28 mouse cellular contexts compared by ENCODE assay signal in the genomic region with DNA sequence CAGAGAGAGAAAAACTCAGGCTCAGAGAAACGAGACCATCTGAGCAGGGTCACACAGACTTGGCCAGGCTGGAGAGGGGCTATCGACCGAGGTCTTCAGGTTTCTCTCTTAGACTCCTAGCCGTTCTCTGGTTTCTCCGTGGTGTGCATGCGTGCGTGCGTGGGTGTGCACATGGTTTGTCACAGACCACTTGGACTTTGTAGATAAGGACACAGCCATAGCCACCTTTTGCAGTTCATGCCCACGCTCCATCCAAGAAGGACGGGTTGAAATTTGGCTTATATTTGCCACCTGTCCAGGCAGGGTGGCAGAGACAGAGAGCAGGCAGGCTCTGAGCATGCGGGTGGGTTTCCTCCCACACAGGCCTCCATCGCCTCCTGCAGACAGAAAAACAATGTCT. TPM values are rescaled to one million over a fixed set of nuclear protein-coding genes. Genes with fewer than 3 reads are reported as not detected.
DNase-seq lines count a peak whose midpoint lies in the region; ATAC-seq and TF ChIP-seq lines count a peak whose summit lies in the region.
"Had no signal": no experiment of that assay in that cellular context is flagged by ENCODE, and none has a peak within 500 bp of the region (broad histone marks: within the 10 kb centered on the region; RNA-seq: fewer than 3 reads in every experiment).

No protein-coding gene starts in this region.

- H3K27me3 ChIP-seq in heart, embryonic 10.5 days (ENCODE audit: insufficient read depth, poor library complexity, severe bottlenecking) = peaks cover 34% of the 10 kb centered on the region
- H3K27me3 ChIP-seq in heart, adult 2 months (ENCODE audit: control insufficient read depth, insufficient read depth, low read length) = no peaks in the 10 kb centered on the region
- no peaks in the 10 kb centered on the region for H3K27me3 ChIP-seq in lung, embryonic 14.5 days (ENCODE audit: insufficient read depth, low read length)
- H3K27me3 ChIP-seq in lung, postnatal 0 days (replicated peaks; ENCODE audit: insufficient read depth, low read length) = no peaks in the 10 kb centered on the region
- peaks cover 62% of the 10 kb centered on the region for H3K27me3 ChIP-seq in midbrain, embryonic 12.5 days
- no peaks in the 10 kb centered on the region for H3K27me3 ChIP-seq in midbrain, embryonic 15.5 days (replicated peaks)
- no peaks in the 10 kb centered on the region for H3K27me3 ChIP-seq in intestine, embryonic 15.5 days (replicated peaks)
- H3K27me3 ChIP-seq: limb, embryonic 13.5 days had no signal

- no peaks in the 10 kb centered on the region for H3K36me3 ChIP-seq in heart, embryonic 10.5 days
- H3K36me3 ChIP-seq in heart, adult 2 months (ENCODE audit: control insufficient read depth, insufficient read depth, low read length) = no peaks in the 10 kb centered on the region
- no peaks in the 10 kb centered on the region for H3K36me3 ChIP-seq in lung, embryonic 14.5 days (ENCODE audit: insufficient read depth)
- H3K36me3 ChIP-seq in lung, postnatal 0 days (ENCODE audit: insufficient read depth, low read length) = no peaks in the 10 kb centered on the region
- no peaks in the 10 kb centered on the region for H3K36me3 ChIP-seq in midbrain, embryonic 12.5 days
- no peaks in the 10 kb centered on the region for H3K36me3 ChIP-seq in midbrain, embryonic 15.5 days (replicated peaks)
- no peaks in the 10 kb centered on the region for H3K36me3 ChIP-seq in intestine, embryonic 15.5 days
- H3K36me3 ChIP-seq: embryonic facial prominence, embryonic 12.5 days; heart, embryonic 12.5 days; limb, embryonic 13.5 days had no signal

- DNase-seq in heart, embryonic 10.5 days (ENCODE audit: low spot score) = peak; percentile 71
- DNase-seq in heart, adult 2 months = no peak
- DNase-seq in lung, embryonic 14.5 days = no peak
- DNase-seq in lung, postnatal 0 days (ENCODE audit: low spot score) = no peak
- DNase-seq: adrenal gland, postnatal 14 days; cerebellum, adult 11 months; cerebellum, adult 9-10 months; cerebellum, postnatal 36 days; gastrocnemius, postnatal 10 days; heart, postnatal 10 days; kidney, adult 8-10 months; kidney, postnatal 14 days; lung, postnatal 36 days; thymus, adult 2 months; thymus, postnatal 36 days had no signal

- no peak overlapping the region for H3K27ac ChIP-seq in heart, embryonic 10.5 days
- no peak overlapping the region for H3K27ac ChIP-seq in heart, adult 2 months
- peak overlapping the region; percentile 63 for H3K27ac ChIP-seq in lung, embryonic 14.5 days (ENCODE audit: low read depth)
- no peak overlapping the region for H3K27ac ChIP-seq in lung, postnatal 0 days (ENCODE audit: low read length)
- H3K27ac ChIP-seq in midbrain, embryonic 12.5 days (replicated peaks) = peak overlapping the region; percentile 76
- no peak overlapping the region for H3K27ac ChIP-seq in midbrain, embryonic 15.5 days
- no peak overlapping the region for H3K27ac ChIP-seq in intestine, embryonic 15.5 days
- H3K27ac ChIP-seq: embryonic facial prominence, embryonic 12.5 days; hindbrain, postnatal 0 days; limb, embryonic 13.5 days had no signal

- H3K4me2 ChIP-seq in lung, embryonic 14.5 days = no peak overlapping the region
- H3K4me2 ChIP-seq in lung, postnatal 0 days (replicated peaks; ENCODE audit: low read depth, low read length) = no peak overlapping the region
- H3K4me2 ChIP-seq in midbrain, embryonic 12.5 days (replicated peaks) = 0 out of 2 replicates have a peak overlapping the region, but pooled peaks have one; percentile 29
- H3K4me2 ChIP-seq in midbrain, embryonic 15.5 days = no peak overlapping the region
- H3K4me2 ChIP-seq in intestine, embryonic 15.5 days (replicated peaks) = no peak overlapping the region
- H3K4me2 ChIP-seq: embryonic facial prominence, embryonic 12.5 days; heart, embryonic 12.5 days; limb, embryonic 13.5 days; liver, embryonic 11.5 days had no signal

- no peaks in the 10 kb centered on the region for H3K9me3 ChIP-seq in heart, embryonic 10.5 days
- H3K9me3 ChIP-seq in lung, embryonic 14.5 days (ENCODE audit: low read depth, low read length) = no peaks in the 10 kb centered on the region
- H3K9me3 ChIP-seq in lung, postnatal 0 days (ENCODE audit: low read length) = no peaks in the 10 kb centered on the region
- H3K9me3 ChIP-seq in midbrain, embryonic 12.5 days = peaks cover under 1% of the 10 kb centered on the region; the same call in 1 of the 2 replicates
- H3K9me3 ChIP-seq in midbrain, embryonic 15.5 days = no peaks in the 10 kb centered on the region
- no peaks in the 10 kb centered on the region for H3K9me3 ChIP-seq in intestine, embryonic 15.5 days
- H3K9me3 ChIP-seq: embryonic facial prominence, embryonic 12.5 days; heart, embryonic 12.5 days; limb, embryonic 13.5 days had no signal

- intact Hi-C loops in heart, adult 2 months (cut with DNase I) = no loop called here

- H3K4me1 ChIP-seq in heart, embryonic 10.5 days = peaks cover 15% of the 10 kb centered on the region
- no peaks in the 10 kb centered on the region for H3K4me1 ChIP-seq in heart, adult 2 months (ENCODE audit: control insufficient read depth, insufficient read depth, low read length)
- H3K4me1 ChIP-seq in lung, embryonic 14.5 days (ENCODE audit: insufficient read depth) = no peaks in the 10 kb centered on the region
- no peaks in the 10 kb centered on the region for H3K4me1 ChIP-seq in lung, postnatal 0 days (ENCODE audit: insufficient read depth, low read depth, low read length)
- H3K4me1 ChIP-seq in midbrain, embryonic 12.5 days = peaks cover 44% of the 10 kb centered on the region
- H3K4me1 ChIP-seq in midbrain, embryonic 15.5 days = peaks cover 28% of the 10 kb centered on the region
- peaks cover 9% of the 10 kb centered on the region for H3K4me1 ChIP-seq in intestine, embryonic 15.5 days (replicated peaks)

- H3K79me2 ChIP-seq in heart, adult 2 months (replicated peaks; ENCODE audit: control insufficient read depth, insufficient read depth, low read length) = no peaks in the 10 kb centered on the region

- no peak overlapping the region for H3K9ac ChIP-seq in heart, adult 2 months (ENCODE audit: low read depth, low read length)
- H3K9ac ChIP-seq in lung, embryonic 14.5 days = peak overlapping the region; percentile 13; the same call in 1 of the 2 replicates
- H3K9ac ChIP-seq in lung, postnatal 0 days (replicated peaks; ENCODE audit: low read depth) = no peak overlapping the region
- H3K9ac ChIP-seq in midbrain, embryonic 12.5 days (replicated peaks) = no peak overlapping the region
- no peak overlapping the region for H3K9ac ChIP-seq in midbrain, embryonic 15.5 days
- no peak overlapping the region for H3K9ac ChIP-seq in intestine, embryonic 15.5 days
- H3K9ac ChIP-seq: embryonic facial prominence, embryonic 12.5 days; heart, embryonic 12.5 days; limb, embryonic 13.5 days had no signal

- no peak overlapping the region for H3K4me3 ChIP-seq in heart, embryonic 10.5 days
- H3K4me3 ChIP-seq in heart, adult 2 months = no peak overlapping the region
- no peak overlapping the region for H3K4me3 ChIP-seq in lung, embryonic 14.5 days (ENCODE audit: low read depth, low read length)
- H3K4me3 ChIP-seq in lung, postnatal 0 days (ENCODE audit: low read depth, low read length) = no peak overlapping the region
- H3K4me3 ChIP-seq in midbrain, embryonic 12.5 days = no peak overlapping the region
- no peak overlapping the region for H3K4me3 ChIP-seq in midbrain, embryonic 15.5 days
- H3K4me3 ChIP-seq in intestine, embryonic 15.5 days (replicated peaks) = no peak overlapping the region
- H3K4me3 ChIP-seq: embryonic facial prominence, embryonic 12.5 days; heart, embryonic 12.5 days; limb, embryonic 13.5 days had no signal

- no peak for TF ChIP-seq CTCF in heart, adult 2 months (IDR thresholded peaks at IDR 0.05)
- no peak for TF ChIP-seq CTCF in lung, embryonic 14.5 days (IDR thresholded peaks at IDR 0.05; ENCODE audit: low read depth)
- TF ChIP-seq CTCF in lung, postnatal 0 days (IDR thresholded peaks at IDR 0.05) = no peak

- no peak for TF ChIP-seq POLR2A in heart, adult 2 months (IDR thresholded peaks at IDR 0.05; ENCODE audit: insufficient read depth, low read depth, low read length)

- whole genome bisulfite sequencing in heart, embryonic 10.5 days = 59% methylated on average over 12 of the region's 12 CpGs
- WGBS in heart, adult 2 months = 65% methylated on average over 12 of the region's 12 CpGs
- 58% methylated on average over 12 of the region's 12 CpGs for WGBS in lung, embryonic 14.5 days
- 59% methylated on average over 12 of the region's 12 CpGs for WGBS in lung, postnatal 0 days
- 59% methylated on average over 12 of the region's 12 CpGs for WGBS in midbrain, embryonic 12.5 days
- WGBS in midbrain, embryonic 15.5 days = 60% methylated on average over 12 of the region's 12 CpGs
- WGBS in intestine, embryonic 15.5 days = 67% methylated on average over 12 of the region's 12 CpGs

- TF ChIP-seq EP300 in heart, adult 2 months (IDR thresholded peaks at IDR 0.05; ENCODE audit: insufficient read depth, low read depth, low read length) = no peak
- no peak for TF ChIP-seq EP300 in lung, postnatal 0 days (IDR thresholded peaks at IDR 0.05)

- ATAC-seq in lung, embryonic 14.5 days (ENCODE audit: insufficient read depth) = no peak
- no peak for ATAC-seq in lung, postnatal 0 days
- no peak for ATAC-seq in midbrain, embryonic 12.5 days (ENCODE audit: low FRiP score, low read depth)
- no peak for ATAC-seq in midbrain, embryonic 15.5 days (replicated peaks)
- no peak for ATAC-seq in intestine, embryonic 15.5 days
- ATAC-seq: hindbrain, postnatal 0 days; intestine, embryonic 16.5 days had no signal

RNA-seq across cellular contexts. Expression of a gene that starts 30.2 kb away (rescaled TPM):
- polyA plus RNA-seq in heart, embryonic 10.5 days (2016; fragmentation: Nextera tagmentation; extraction: Ambion mirVana) = 2.0 and 3.1 TPM in 2 replicates
- total RNA-seq in heart, adult 2 months (2021) = 10 to 100 TPM; 35.0 to 41.5 TPM
- 27.0 and 39.4 TPM in 2 replicates for polyA plus RNA-seq in heart, adult 2 months (2012; rRNA removed)
- polyA plus RNA-seq in lung, embryonic 14.5 days (2014; fragmentation: Nextera tagmentation; extraction: Ambion mirVana) = 3.4 and 4.7 TPM in 2 replicates
- 9.7 and 12.0 TPM in 2 replicates for polyA plus RNA-seq in lung, postnatal 0 days (2015; fragmentation: Nextera tagmentation; extraction: Ambion mirVana)
- polyA plus RNA-seq in midbrain, embryonic 12.5 days (2016; fragmentation: Nextera tagmentation; extraction: Ambion mirVana) = 3.4 and 3.7 TPM in 2 replicates
- polyA plus RNA-seq in midbrain, embryonic 15.5 days (2015; fragmentation: Nextera tagmentation; extraction: Ambion mirVana) = 10.7 and 13.1 TPM in 2 replicates
- 6.4 and 6.9 TPM in 2 replicates for polyA plus RNA-seq in intestine, embryonic 15.5 days (2015; fragmentation: Nextera tagmentation; extraction: Ambion mirVana)

RNA-seq across cellular contexts. Expression of a gene that starts 30.5 kb away (rescaled TPM):
- 0.11 and 0.23 TPM in 2 replicates for polyA plus RNA-seq in heart, embryonic 10.5 days (2016; fragmentation: Nextera tagmentation; extraction: Ambion mirVana)
- not detected for total RNA-seq in heart, adult 2 months (2021)
- polyA plus RNA-seq in heart, adult 2 months (2012; rRNA removed) = 0.12 and 0.25 TPM in 2 replicates
- polyA plus RNA-seq in lung, embryonic 14.5 days (2014; fragmentation: Nextera tagmentation; extraction: Ambion mirVana) = 0.14 and 0.29 TPM in 2 replicates
- polyA plus RNA-seq in lung, postnatal 0 days (2015; fragmentation: Nextera tagmentation; extraction: Ambion mirVana) = 0.83 and 0.85 TPM in 2 replicates
- 1.2 and 1.7 TPM in 2 replicates for polyA plus RNA-seq in midbrain, embryonic 12.5 days (2016; fragmentation: Nextera tagmentation; extraction: Ambion mirVana)
- polyA plus RNA-seq in midbrain, embryonic 15.5 days (2015; fragmentation: Nextera tagmentation; extraction: Ambion mirVana) = 0.36 and 0.59 TPM in 2 replicates
- polyA plus RNA-seq in intestine, embryonic 15.5 days (2015; fragmentation: Nextera tagmentation; extraction: Ambion mirVana) = 0.24 and 0.30 TPM in 2 replicates
- total RNA-seq: gastrocnemius, postnatal 10 days; heart, postnatal 10 days; monocyte, adult 5-6 weeks had no signal
- polyA plus RNA-seq: limb, embryonic 13.5 days; liver, embryonic 16.5 days had no signal

RNA-seq across cellular contexts. Expression of a gene that starts 48.4 kb away (rescaled TPM):
- 4.3 and 14.1 TPM in 2 replicates for polyA plus RNA-seq in heart, embryonic 10.5 days (2016; fragmentation: Nextera tagmentation; extraction: Ambion mirVana)
- under 1 TPM; 0.08 to 0.14 TPM for total RNA-seq in heart, adult 2 months (2021)
- polyA plus RNA-seq in heart, adult 2 months (2012; rRNA removed) = 0.04 TPM in 1 of 2 replicates, not detected in the other
- 2.5 and 3.3 TPM in 2 replicates for polyA plus RNA-seq in lung, embryonic 14.5 days (2014; fragmentation: Nextera tagmentation; extraction: Ambion mirVana)
- 1.2 and 1.5 TPM in 2 replicates for polyA plus RNA-seq in lung, postnatal 0 days (2015; fragmentation: Nextera tagmentation; extraction: Ambion mirVana)
- 4.0 and 6.7 TPM in 2 replicates for polyA plus RNA-seq in midbrain, embryonic 12.5 days (2016; fragmentation: Nextera tagmentation; extraction: Ambion mirVana)
- 1.5 TPM in 2 replicates for polyA plus RNA-seq in midbrain, embryonic 15.5 days (2015; fragmentation: Nextera tagmentation; extraction: Ambion mirVana)
- polyA plus RNA-seq in intestine, embryonic 15.5 days (2015; fragmentation: Nextera tagmentation; extraction: Ambion mirVana) = 4.3 and 4.4 TPM in 2 replicates
- total RNA-seq: megakaryocyte, adult 5-6 weeks had no signal
- polyA plus RNA-seq: gonadal fat pad, adult 2 months had no signal

Comparison
In these comparisons a context has a peak if more than half of its experiments do, and no peak if none do; other contexts are left out.
1. H3K27ac ChIP-seq: peak in lung, embryonic 14.5 days (single experiment) and midbrain, embryonic 12.5 days (single experiment); none in heart, embryonic 10.5 days (single experiment), heart, adult 2 months (single experiment), lung, postnatal 0 days (single experiment), midbrain, embryonic 15.5 days (single experiment) and intestine, embryonic 15.5 days (single experiment).